Mouse (Mus musculus) kidney, adult 11 months (tissue): Measurements from ENCODE around the gene Dnmt1.

Experiments used
- DNase-seq: peaks from one replicate; pipeline ENCODE4 v3.0.0; 2022

Dnmt1 gene

GRCm38 (mm10) chr9:20976216-20976960 is 16.7 kb upstream of the Dnmt1 start, which contains the start of gene S1pr2:
TSS of gene S1pr2 (minus strand) at chr9:20976781.
- peak; percentile 74 for DNase-seq

- no peak for DNase-seq
Observed at GRCm38 (mm10) chr9:20975431-20976215, 15.9 kb upstream of the Dnmt1 start.

GRCm38 (mm10) chr9:20973682-20974075 is 14.0 kb upstream of the Dnmt1 start:
- DNase-seq: no peak

DNA sequence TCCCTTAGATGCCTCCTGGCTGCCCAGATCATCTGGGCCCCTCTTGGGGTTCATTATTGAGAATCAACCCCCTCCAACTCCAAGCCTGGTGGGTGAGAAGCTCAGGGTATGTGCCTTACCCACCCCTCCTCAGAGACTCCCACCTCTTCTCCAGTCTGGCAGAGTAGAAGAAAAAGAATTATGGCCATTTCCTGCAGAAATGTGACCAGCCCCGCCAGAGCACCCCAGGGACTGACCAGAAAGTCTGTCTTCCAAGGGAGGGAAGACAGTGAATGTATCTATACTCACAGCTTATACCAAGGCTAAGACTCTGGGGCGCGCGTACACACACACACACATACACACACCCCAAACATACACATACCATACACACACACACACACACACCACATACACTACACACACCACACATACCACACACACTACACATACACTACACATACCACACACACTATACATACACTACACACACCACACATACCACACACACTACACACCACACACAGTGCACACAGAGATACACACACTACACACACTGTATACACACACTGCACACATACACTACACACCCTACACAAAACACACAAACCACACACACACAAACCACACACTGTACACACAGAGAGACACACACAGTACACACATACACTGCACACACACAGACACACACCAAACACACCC is 13.5 kb upstream of the Dnmt1 start:
- no peak for DNase-seq

DNA sequence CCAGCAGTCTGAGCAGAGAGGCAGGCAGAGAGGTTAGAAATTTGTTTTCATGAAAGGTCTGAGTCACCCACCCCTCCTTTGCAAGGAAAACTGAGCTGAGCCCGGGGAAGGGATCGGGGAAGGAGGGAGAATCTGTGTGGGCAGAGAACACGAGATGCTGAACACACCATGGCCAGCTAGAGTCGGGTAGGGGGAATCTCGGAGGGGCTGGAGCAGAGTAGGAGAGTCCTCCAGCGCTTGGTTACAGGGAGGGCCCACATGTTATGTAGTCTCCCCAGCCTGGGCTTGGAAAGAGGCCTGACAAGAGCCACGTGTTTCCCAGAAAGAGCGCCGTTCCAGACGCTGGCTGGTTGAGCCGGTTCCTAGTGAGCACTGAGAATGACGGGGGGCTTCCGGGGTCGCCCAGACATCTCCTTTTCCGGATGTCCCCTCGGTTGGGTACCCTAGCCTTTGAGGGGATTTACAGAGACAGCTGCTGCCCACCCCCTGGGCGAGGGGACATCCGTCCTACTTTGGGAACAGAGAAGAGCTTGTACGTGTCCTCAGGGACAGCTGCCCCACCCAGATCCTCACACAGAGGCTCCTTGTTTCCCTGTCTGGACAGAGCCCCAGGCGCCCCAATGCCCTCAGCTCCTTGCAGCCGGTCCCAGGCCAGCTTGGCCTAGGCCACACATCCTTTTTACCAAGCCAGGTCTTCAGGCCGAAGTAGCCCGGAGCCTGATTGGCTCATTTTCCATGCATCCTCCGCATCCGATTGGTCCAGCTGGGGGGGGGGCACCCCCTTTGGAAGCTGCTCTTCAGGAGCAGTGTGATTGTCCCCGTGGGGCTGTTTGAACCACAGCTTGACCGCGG is 12.7 kb upstream of the Dnmt1 start:
- peak; percentile 38 for DNase-seq

- no peak for DNase-seq
Observed at GRCm38 (mm10) chr9:20971751-20972140, 12.1 kb upstream of the Dnmt1 start.

- DNase-seq: no peak
Observed at GRCm38 (mm10) chr9:20966747-20967146, 7.1 kb upstream of the Dnmt1 start.

GRCm38 (mm10) chr9:20966008-20966407 is 6.3 kb upstream of the Dnmt1 start:
- DNase-seq: no peak

- no peak for DNase-seq
Observed at GRCm38 (mm10) chr9:20965606-20966005, 5.9 kb upstream of the Dnmt1 start.

DNA sequence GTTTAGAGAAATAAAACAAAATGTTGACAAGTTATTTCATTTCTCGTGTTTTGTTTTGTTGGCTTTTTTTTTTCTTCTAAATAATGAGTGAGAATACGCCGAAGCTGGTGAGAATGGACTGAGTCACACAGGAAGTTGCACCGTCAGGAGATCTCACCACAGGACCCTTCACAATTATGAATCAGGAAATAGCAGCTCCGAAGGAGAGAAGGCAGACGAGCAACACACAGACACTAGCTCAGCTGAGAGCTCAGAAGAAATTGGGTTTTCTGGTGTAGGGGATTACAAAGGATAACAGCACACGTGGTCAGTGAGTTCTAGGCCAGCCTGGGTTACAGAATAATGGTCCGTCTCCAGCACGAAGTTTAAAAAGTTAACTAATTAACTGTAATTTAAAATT is 1.9 kb upstream of the Dnmt1 start:
- no peak for DNase-seq

- DNase-seq: no peak
Observed at GRCm38 (mm10) chr9:20956989-20957388, 2.7 kb downstream of the Dnmt1 start.

GRCm38 (mm10) chr9:20952520-20953227 is 7.0 kb downstream of the Dnmt1 start:
- peak; percentile 95 for DNase-seq

- DNase-seq: peak; percentile 22
Observed at GRCm38 (mm10) chr9:20951966-20952519, 7.6 kb downstream of the Dnmt1 start.

DNA sequence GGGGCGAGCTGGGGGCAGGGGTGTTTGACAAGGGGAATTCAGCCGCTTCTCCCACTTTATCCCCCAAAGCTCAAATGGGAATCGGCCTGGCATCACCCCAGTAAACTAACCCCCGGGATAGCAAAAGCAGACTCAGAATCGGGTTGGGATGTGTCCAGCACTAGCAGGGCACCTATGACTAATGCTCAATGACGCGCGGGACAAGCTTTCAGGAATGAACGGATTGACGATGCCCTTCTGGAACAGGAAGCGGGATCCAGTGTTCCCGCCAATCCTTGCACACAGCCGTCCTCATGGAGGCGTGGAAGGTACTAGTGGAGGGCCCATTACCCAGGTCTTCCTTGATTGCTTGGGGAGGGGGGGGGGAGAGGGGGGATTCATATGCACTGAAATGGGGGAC is 8.2 kb downstream of the Dnmt1 start:
- peak; percentile 20 for DNase-seq

- no peak for DNase-seq
Observed at GRCm38 (mm10) chr9:20950419-20950818, 9.3 kb downstream of the Dnmt1 start.

DNA sequence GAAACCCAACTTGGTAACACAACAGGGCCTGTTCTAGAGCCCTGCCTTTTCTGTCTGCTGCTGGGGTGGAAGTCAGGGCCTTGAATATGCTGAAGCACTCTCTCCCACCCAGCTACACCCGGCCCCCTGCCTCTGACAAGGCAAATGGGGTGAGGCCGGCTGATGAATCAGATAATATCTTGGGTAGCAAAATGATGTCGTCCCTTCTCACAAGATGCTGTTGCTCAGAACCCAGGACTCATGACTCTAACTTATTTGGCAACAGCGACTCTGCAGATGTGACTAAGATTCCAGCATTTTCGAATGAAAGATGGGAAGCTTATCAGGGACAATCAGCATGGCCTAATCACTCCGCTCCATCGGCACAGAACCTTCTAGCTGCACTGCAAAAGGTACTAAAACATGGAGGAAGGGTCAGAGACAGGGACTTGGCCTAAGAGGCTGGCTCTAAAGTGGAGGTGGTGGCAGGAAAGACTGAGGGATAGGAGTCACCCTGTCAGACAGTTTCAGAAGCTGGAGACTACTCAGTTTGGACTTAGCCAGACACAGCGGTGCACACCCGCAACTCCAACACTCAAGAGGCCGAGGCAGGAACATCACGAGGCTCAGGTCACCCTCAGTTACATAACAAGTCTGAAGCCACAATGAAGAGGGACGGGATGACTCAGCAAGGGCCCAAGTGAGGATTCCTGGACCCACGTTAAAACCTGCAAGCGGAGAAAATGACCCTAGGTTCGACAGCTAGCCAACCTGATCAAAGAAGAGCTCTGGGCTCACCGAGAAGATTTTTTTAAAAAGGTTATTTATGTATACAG is 13.4 kb downstream of the Dnmt1 start:
- no peak for DNase-seq

DNA sequence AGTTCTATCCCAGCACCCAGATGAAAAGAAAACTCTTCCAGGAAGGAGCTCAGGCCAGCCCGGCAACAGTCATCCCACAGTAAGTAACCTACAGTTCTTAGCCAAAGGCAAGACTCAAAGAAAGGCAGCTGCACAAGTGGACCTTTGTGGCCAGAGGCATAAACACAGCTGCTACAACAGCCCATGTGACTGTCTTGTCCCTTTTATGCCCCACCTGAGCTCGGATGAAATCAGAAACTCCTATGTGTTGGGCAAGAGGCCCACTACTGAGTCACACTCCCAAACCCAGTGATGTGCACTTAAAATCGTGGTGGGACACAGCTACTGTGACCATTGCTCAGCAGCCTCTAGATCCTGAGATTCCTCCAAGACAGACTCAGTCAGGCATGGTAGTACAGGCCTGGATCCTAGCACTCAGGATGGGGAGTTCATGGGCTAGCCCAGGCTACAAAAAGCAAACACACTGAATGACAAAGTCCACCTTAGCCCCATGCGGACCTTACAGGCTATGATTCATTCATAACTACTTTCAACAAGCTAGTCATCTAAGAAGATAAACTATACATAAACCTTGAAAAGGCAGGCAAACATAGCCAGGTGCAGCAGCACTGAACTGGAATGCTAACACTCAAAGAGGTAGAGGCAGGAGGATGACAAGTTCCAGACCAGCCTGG is 14.9 kb downstream of the Dnmt1 start:
- no peak for DNase-seq

GRCm38 (mm10) chr9:20943911-20944310 is 15.8 kb downstream of the Dnmt1 start:
- DNase-seq: no peak

GRCm38 (mm10) chr9:20943396-20943795 is 16.3 kb downstream of the Dnmt1 start:
- no peak for DNase-seq

GRCm38 (mm10) chr9:20923258-20923657 is 36.4 kb downstream of the Dnmt1 start:
- DNase-seq: no peak
